Mouse (Mus musculus) embryonic facial prominence, embryonic 12.5 days (tissue): ENCODE measurements around the gene Yrdc. TPM values are rescaled to one million over a fixed set of nuclear protein-coding genes. Genes with fewer than 3 reads are reported as not detected.

ENCODE experiments used
- ATAC-seq: fragments of 200-750 bp; cut with Nextera tagmentation; 2 replicates; pipeline ENCODE4 v1.8.0; 2017; ENCODE audit not compliant: insufficient number of reproducible peaks, insufficient read depth, low FRiP score, low TSS enrichment
- H3K27ac ChIP-seq: fragments of 300-500 bp; sonication (generic); 2 replicates; pipeline ENCODE4 v1.5.1; 2016; ENCODE audit warnings: mild to moderate bottlenecking
- H3K27me3 ChIP-seq: fragments of 300-500 bp; sonication (generic); 2 replicates; pipeline ENCODE4 v1.6.1; 2016; ENCODE audit warnings: mild to moderate bottlenecking, moderate library complexity
- H3K36me3 ChIP-seq: fragments of 300-500 bp; sonication (generic); 2 replicates; pipeline ENCODE4 v1.6.1; 2016; ENCODE audit warnings: mild to moderate bottlenecking
- H3K4me1 ChIP-seq: fragments of 300-500 bp; sonication (generic); 2 replicates; pipeline ENCODE4 v1.6.1; 2016
- H3K4me2 ChIP-seq: fragments of 300-500 bp; sonication (generic); replicated peaks from 2 replicates; pipeline ENCODE4 v1.6.1; 2016; ENCODE audit warnings: mild to moderate bottlenecking, moderate library complexity
- H3K4me3 ChIP-seq: fragments of 300-500 bp; sonication (generic); 2 replicates; pipeline ENCODE4 v1.5.1; 2016; ENCODE audit warnings: mild to moderate bottlenecking
- H3K9ac ChIP-seq: fragments of 300-500 bp; sonication (generic); 2 replicates; pipeline ENCODE4 v1.6.1; 2016; ENCODE audit warnings: mild to moderate bottlenecking, moderate library complexity
- H3K9me3 ChIP-seq: fragments of 300-500 bp; sonication (generic); 2 replicates; pipeline ENCODE4 v1.6.1; 2016; ENCODE audit warnings: mild to moderate bottlenecking, moderate library complexity
- WGBS: fragments of 180-500 bp; shearing (Covaris S2); methylation state at CpG from one replicate; pipeline ENCODE4 v1.1.7; 2016; 5-methylcytosine and 5-hydroxymethylcytosine counted together
- polyA plus RNA-seq: library from polyadenylated mRNA; unstranded; fragments of >200 nt; fragmentation: Nextera tagmentation; extraction: Ambion mirVana; gene quantifications from 2 replicates; pipeline ENCODE4 v1.2.1, GENCODE M21; 2016

Yrdc gene
- polyA plus RNA-seq, 1 experiment from 2014 or later: 42.3 TPM

GRCm38 (mm10) chr4:124893769-124894168 is 43.3 kb downstream of the Yrdc start:
- no peak overlapping the region for H3K4me2 ChIP-seq
- no peak overlapping the region for H3K27ac ChIP-seq
- H3K4me3 ChIP-seq: no peak overlapping the region; the same call in 1 of the 2 replicates
- H3K27me3 ChIP-seq: peaks cover 78% of the 10 kb centered on the region
- no peak for ATAC-seq
- 38% methylated on average over 6 of the region's 6 CpGs for WGBS
- H3K4me1 ChIP-seq: peaks cover 9% of the 10 kb centered on the region
- no peaks in the 10 kb centered on the region for H3K9me3 ChIP-seq
- H3K9ac ChIP-seq: no peak overlapping the region
- no peaks in the 10 kb centered on the region for H3K36me3 ChIP-seq

GRCm38 (mm10) chr4:124894508-124895428 is 44.3 kb downstream of the Yrdc start:
- H3K36me3 ChIP-seq: no peaks in the 10 kb centered on the region
- H3K4me2 ChIP-seq: peak overlapping the region; percentile 80
- peaks cover 85% of the 10 kb centered on the region for H3K27me3 ChIP-seq
- H3K27ac ChIP-seq: no peak overlapping the region
- H3K4me3 ChIP-seq: peak overlapping the region; percentile 47
- H3K9ac ChIP-seq: peak overlapping the region; percentile 30; the same call in 1 of the 2 replicates
- no peak for ATAC-seq
- peaks cover 9% of the 10 kb centered on the region for H3K4me1 ChIP-seq
- H3K9me3 ChIP-seq: no peaks in the 10 kb centered on the region
- 2% methylated on average over 83 of the region's 83 CpGs for WGBS

GRCm38 (mm10) chr4:124898428-124898827 is 47.9 kb downstream of the Yrdc start:
- no peak for ATAC-seq
- 38% methylated on average over 10 of the region's 10 CpGs for WGBS
- peaks cover 9% of the 10 kb centered on the region for H3K4me1 ChIP-seq
- H3K27me3 ChIP-seq: peaks cover 68% of the 10 kb centered on the region
- no peak overlapping the region for H3K27ac ChIP-seq
- no peak overlapping the region for H3K4me2 ChIP-seq
- H3K9ac ChIP-seq: no peak overlapping the region
- H3K36me3 ChIP-seq: no peaks in the 10 kb centered on the region
- H3K4me3 ChIP-seq: no peak overlapping the region
- no peaks in the 10 kb centered on the region for H3K9me3 ChIP-seq

GRCm38 (mm10) chr4:124899906-124900305 is 49.4 kb downstream of the Yrdc start:
- Histone ChIP-seq H3K36me3 (no peaks in the 10 kb centered on the region), H3K4me1 (peaks cover 2% of the 10 kb centered on the region), H3K9ac (no peak overlapping the region), H3K4me2 (no peak overlapping the region), H3K4me3 (no peak overlapping the region), H3K9me3 (no peaks in the 10 kb centered on the region), H3K27ac (no peak overlapping the region), H3K27me3 (peaks cover 64% of the 10 kb centered on the region)
- ATAC-seq: no peak
- WGBS: 56% methylated on average over 5 of the region's 5 CpGs

Other genes with a start within 250 kb of the Yrdc start
- 0.36 TPM in 1 of 2 replicates, not detected in the other for gene 3100002H09Rik, start 239.9 kb upstream of the Yrdc start, polyA plus RNA-seq
- 2.9 and 3.6 TPM in 2 replicates for gene Pou3f1, start 193.9 kb upstream of the Yrdc start, polyA plus RNA-seq
- 81.1 and 86.4 TPM in 2 replicates for gene Utp11, start 157.1 kb upstream of the Yrdc start, polyA plus RNA-seq
- 12.5 and 14.3 TPM in 2 replicates for gene Fhl3, start 150.0 kb upstream of the Yrdc start, polyA plus RNA-seq
- gene Sf3a3, start 135.9 kb upstream of the Yrdc start, polyA plus RNA-seq: 205 and 210 TPM in 2 replicates
- gene Inpp5b, start 108.8 kb upstream of the Yrdc start, polyA plus RNA-seq: 28.7 and 29.5 TPM in 2 replicates
- gene Mtf1, start 48.6 kb upstream of the Yrdc start, polyA plus RNA-seq: 12.8 and 14.6 TPM in 2 replicates
- 62.6 and 62.8 TPM in 2 replicates for gene 1110065P20Rik, start 517 bp downstream of the Yrdc start, polyA plus RNA-seq
- 1.4 and 2.2 TPM in 2 replicates for gene Maneal, start 11.5 kb downstream of the Yrdc start, polyA plus RNA-seq
- gene Epha10, start 30.2 kb downstream of the Yrdc start, polyA plus RNA-seq: 1.5 and 1.9 TPM in 2 replicates
- gene 9930104L06Rik, start 86.4 kb downstream of the Yrdc start, polyA plus RNA-seq: 19.5 and 20.1 TPM in 2 replicates
- gene Cdca8, start 88.6 kb downstream of the Yrdc start, polyA plus RNA-seq: 158 and 176 TPM in 2 replicates
- 7.2 and 11.4 TPM in 2 replicates for gene Rspo1, start 135.8 kb downstream of the Yrdc start, polyA plus RNA-seq
- gene Gnl2, start 165.9 kb downstream of the Yrdc start, polyA plus RNA-seq: 101 and 105 TPM in 2 replicates
- 0.17 and 0.20 TPM in 2 replicates for gene Dnali1, start 215.0 kb downstream of the Yrdc start, polyA plus RNA-seq
- gene Snip1, start 216.0 kb downstream of the Yrdc start, polyA plus RNA-seq: 37.6 and 40.6 TPM in 2 replicates
- 78.8 and 86.9 TPM in 2 replicates for gene Meaf6, start 234.5 kb downstream of the Yrdc start, polyA plus RNA-seq